Mouse (Mus musculus): Measurements from ENCODE around the gene Iqschfp. TPM values are rescaled to one million over a fixed set of nuclear protein-coding genes. Genes with fewer than 3 reads are reported as not detected.

Iqschfp gene
- polyA plus RNA-seq, 1 experiment from 2014 or later = not detected

DNA sequence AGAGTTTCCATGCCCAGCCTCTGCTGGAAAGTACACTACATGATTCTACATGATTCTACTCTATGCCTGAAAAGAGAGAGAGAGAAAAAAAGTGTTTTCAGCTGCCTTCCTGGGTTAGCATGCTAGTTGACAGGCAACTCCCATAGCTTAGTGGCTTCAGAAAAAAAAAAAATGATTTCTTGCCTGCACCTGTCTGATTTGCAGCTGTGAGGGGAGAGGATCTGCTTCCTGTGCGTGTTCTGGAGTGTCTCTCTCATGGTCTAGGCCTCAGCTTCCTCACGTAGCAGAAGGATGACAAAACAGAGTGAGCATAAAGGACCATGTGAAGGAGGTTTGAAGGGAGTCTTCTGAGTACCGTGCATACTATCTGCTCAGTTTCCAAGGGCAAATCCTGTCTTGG, 39.9 kb downstream of the Iqschfp start:
- Histone ChIP-seq H3K4me3 (ENCODE audit: low read length) (no peak overlapping the region), H3K4me2 (ENCODE audit: low read depth, low read length) (no peak overlapping the region), H3K4me1 (ENCODE audit: control insufficient read depth, insufficient read depth, low read length) (no peaks in the 10 kb centered on the region), H3K9ac (ENCODE audit: low read depth, low read length) (no peak overlapping the region), H3K27ac (ENCODE audit: low read length) (no peak overlapping the region), H3K27me3 (replicated peaks; ENCODE audit: control insufficient read depth, insufficient read depth, low read length) (no peaks in the 10 kb centered on the region), H3K9me3 (ENCODE audit: control insufficient read depth, low read length) (no peaks in the 10 kb centered on the region), H3K36me3 (ENCODE audit: control insufficient read depth, insufficient read depth, low read length) (no peaks in the 10 kb centered on the region)
- no peak for ATAC-seq
- WGBS = 70% methylated on average over 3 of the region's 3 CpGs

DNA sequence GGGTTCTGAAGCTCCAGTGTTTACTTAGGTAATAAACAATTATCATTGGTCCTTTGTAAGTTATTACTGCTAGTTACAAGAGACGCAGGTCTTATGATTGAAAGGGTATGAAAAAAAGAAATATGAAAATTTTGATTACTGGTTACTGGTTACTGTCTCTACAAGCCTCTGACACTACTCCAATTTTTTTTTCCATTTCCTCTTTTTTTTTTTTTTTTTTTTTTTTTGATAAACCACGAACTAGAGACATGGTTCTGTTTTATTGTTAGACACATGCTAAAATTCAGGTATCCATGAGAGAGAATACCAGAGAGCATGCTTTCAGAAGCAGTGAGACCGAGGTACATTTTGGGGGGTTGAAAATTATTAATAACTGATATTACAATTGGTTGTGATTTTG, 43.8 kb downstream of the Iqschfp start:
- Histone ChIP-seq H3K9ac (ENCODE audit: low read depth, low read length) (no peak overlapping the region), H3K4me3 (ENCODE audit: low read length) (no peak overlapping the region), H3K4me2 (ENCODE audit: low read depth, low read length) (no peak overlapping the region), H3K36me3 (ENCODE audit: control insufficient read depth, insufficient read depth, low read length) (no peaks in the 10 kb centered on the region), H3K27ac (ENCODE audit: low read length) (no peak overlapping the region), H3K9me3 (ENCODE audit: control insufficient read depth, low read length) (no peaks in the 10 kb centered on the region), H3K4me1 (ENCODE audit: control insufficient read depth, insufficient read depth, low read length) (no peaks in the 10 kb centered on the region), H3K27me3 (replicated peaks; ENCODE audit: control insufficient read depth, insufficient read depth, low read length) (no peaks in the 10 kb centered on the region)
- WGBS = 65% methylated on average over 3 of the region's 3 CpGs
- no peak for ATAC-seq

DNA sequence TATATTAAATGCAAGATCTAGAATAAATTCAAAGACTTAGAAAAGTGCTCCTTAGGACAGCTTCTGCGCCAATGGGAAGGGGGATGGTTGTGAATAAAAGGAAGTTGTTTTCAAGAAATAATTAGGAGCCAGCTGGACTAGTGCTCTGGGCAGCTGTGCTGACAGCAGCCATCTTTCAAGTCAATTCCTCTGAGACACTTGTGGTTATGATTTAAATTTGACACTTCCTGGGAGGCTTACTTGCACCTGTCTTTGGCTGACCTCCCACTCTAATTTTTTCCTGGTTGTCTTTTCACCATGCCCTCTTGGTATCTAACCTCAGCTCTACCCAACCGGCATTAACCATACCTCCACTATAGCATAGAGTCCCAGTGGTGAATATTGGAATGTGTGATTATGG, 55.0 kb downstream of the Iqschfp start:
- WGBS = 79% methylated on average over 2 of the region's 2 CpGs
- H3K9me3 ChIP-seq (ENCODE audit: control insufficient read depth, low read length) = no peaks in the 10 kb centered on the region
- H3K4me3 ChIP-seq (ENCODE audit: low read length) = no peak overlapping the region
- H3K36me3 ChIP-seq (ENCODE audit: control insufficient read depth, insufficient read depth, low read length) = no peaks in the 10 kb centered on the region
- H3K27me3 ChIP-seq (replicated peaks; ENCODE audit: control insufficient read depth, insufficient read depth, low read length) = no peaks in the 10 kb centered on the region
- no peak overlapping the region for H3K9ac ChIP-seq (ENCODE audit: low read depth, low read length)
- ATAC-seq = no peak
- no peaks in the 10 kb centered on the region for H3K4me1 ChIP-seq (ENCODE audit: control insufficient read depth, insufficient read depth, low read length)
- no peak overlapping the region for H3K4me2 ChIP-seq (ENCODE audit: low read depth, low read length)
- H3K27ac ChIP-seq (ENCODE audit: low read length) = no peak overlapping the region

DNA sequence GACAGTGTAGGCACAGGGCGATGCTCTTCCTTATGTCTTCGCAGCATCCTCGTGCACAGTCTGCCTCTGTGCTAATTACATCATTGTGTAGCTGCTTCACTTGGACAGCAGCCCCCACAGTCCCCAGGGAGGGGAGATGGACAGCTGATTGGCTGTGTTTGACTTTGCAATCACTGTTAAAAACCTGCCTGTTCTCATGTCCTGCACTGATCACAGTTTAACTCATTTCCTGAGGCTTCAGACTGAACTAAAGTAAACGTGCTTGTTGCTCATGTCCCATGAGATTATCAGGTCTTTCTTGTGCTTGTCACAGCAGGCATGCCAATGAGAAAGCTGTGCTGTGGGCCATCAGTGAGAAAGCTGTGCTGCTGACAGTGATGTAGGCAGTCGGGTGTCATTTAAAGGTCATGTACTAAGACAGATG, 60.5 kb downstream of the Iqschfp start:
- no peak overlapping the region for H3K4me3 ChIP-seq (ENCODE audit: low read length)
- H3K36me3 ChIP-seq (ENCODE audit: control insufficient read depth, insufficient read depth, low read length) = no peaks in the 10 kb centered on the region
- WGBS = 51% methylated on average over 5 of the region's 5 CpGs
- H3K27me3 ChIP-seq (replicated peaks; ENCODE audit: control insufficient read depth, insufficient read depth, low read length) = no peaks in the 10 kb centered on the region
- H3K27ac ChIP-seq (ENCODE audit: low read length) = no peak overlapping the region
- ATAC-seq = no peak
- H3K9me3 ChIP-seq (ENCODE audit: control insufficient read depth, low read length) = no peaks in the 10 kb centered on the region
- no peaks in the 10 kb centered on the region for H3K4me1 ChIP-seq (ENCODE audit: control insufficient read depth, insufficient read depth, low read length)
- H3K9ac ChIP-seq (ENCODE audit: low read depth, low read length) = no peak overlapping the region
- H3K4me2 ChIP-seq (ENCODE audit: low read depth, low read length) = no peak overlapping the region

DNA sequence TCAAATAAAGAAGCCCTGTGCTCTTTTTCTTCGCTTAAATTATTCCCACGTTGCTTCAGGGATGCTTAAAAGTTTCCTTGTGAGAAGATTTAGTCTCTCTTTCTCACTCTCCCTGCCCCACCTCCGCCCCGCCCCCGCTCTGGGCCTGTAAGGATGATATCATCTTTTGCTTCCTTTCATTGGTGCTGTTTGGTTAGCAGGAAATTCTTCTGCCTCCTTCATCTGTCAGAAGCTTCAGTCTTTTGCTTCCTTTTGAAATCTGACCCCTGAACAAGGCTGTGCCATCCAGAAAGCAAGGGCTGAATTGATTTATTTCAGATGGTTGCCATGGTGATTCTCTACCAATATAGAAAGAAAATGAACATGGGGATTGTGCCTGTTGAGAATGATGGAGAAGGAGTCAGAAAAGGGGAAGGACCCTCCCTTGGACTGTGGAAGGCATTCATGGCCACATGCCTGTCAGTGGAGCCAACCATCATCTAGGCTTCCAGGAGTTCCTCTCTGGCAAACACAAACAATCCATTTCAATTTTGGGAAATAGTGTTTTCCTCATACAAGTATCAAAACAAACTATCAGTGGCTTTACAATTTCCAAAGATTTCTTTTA, 62.5 kb downstream of the Iqschfp start:
- WGBS = 44% methylated on average over 5 of the region's 5 CpGs
- no peaks in the 10 kb centered on the region for H3K4me1 ChIP-seq (ENCODE audit: control insufficient read depth, insufficient read depth, low read length)
- H3K4me3 ChIP-seq (ENCODE audit: low read length) = no peak overlapping the region
- H3K9ac ChIP-seq (ENCODE audit: low read depth, low read length) = no peak overlapping the region
- no peaks in the 10 kb centered on the region for H3K9me3 ChIP-seq (ENCODE audit: control insufficient read depth, low read length)
- no peak overlapping the region for H3K27ac ChIP-seq (ENCODE audit: low read length)
- no peak for ATAC-seq
- H3K4me2 ChIP-seq (ENCODE audit: low read depth, low read length) = no peak overlapping the region
- no peaks in the 10 kb centered on the region for H3K27me3 ChIP-seq (replicated peaks; ENCODE audit: control insufficient read depth, insufficient read depth, low read length)
- H3K36me3 ChIP-seq (ENCODE audit: control insufficient read depth, insufficient read depth, low read length) = no peaks in the 10 kb centered on the region

DNA sequence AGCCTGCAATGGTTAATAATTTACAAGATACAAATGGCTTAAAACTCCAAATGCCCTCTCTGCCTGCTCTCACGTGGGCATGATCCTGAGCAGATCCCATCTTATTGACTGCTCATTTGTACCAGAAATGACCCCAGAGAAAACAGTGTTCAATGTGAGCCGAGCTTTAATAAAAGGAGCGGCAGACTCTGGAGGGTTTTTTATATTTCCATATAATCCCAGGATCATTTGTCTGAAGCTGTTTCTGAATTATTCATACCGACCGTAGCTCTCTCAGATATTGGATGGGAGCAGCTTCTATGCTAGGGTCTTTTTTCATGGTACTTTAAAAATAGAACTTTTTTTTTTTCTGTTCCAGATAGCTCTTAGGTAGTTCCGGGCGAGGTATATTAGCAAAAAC, 67.6 kb downstream of the Iqschfp start:
- no peaks in the 10 kb centered on the region for H3K36me3 ChIP-seq (ENCODE audit: control insufficient read depth, insufficient read depth, low read length)
- no peak overlapping the region for H3K4me3 ChIP-seq (ENCODE audit: low read length)
- H3K27ac ChIP-seq (ENCODE audit: low read length) = no peak overlapping the region
- no peak for ATAC-seq
- no peaks in the 10 kb centered on the region for H3K4me1 ChIP-seq (ENCODE audit: control insufficient read depth, insufficient read depth, low read length)
- WGBS = 49% methylated on average over 7 of the region's 7 CpGs
- no peak overlapping the region for H3K9ac ChIP-seq (ENCODE audit: low read depth, low read length)
- no peak overlapping the region for H3K4me2 ChIP-seq (ENCODE audit: low read depth, low read length)
- no peaks in the 10 kb centered on the region for H3K9me3 ChIP-seq (ENCODE audit: control insufficient read depth, low read length)
- no peaks in the 10 kb centered on the region for H3K27me3 ChIP-seq (replicated peaks; ENCODE audit: control insufficient read depth, insufficient read depth, low read length)

DNA sequence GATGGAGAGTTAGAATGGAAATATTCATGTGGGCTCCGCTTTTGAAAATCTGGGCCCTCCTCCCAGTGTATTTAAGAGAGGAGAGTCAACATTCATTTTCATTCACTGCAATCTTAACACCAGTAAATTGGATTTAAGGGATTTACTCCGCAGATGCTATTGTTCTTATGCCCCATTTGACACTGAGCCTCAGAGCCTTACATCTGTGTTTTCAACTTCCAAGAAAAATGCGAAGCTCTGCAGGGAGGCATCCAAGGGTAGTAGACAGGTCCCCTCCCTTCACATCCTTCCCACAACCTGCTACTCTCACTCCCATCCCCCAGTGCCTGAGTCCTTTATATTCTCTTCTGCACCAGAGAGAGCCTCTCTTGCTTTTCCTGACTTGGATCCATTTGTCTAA, 68.1 kb downstream of the Iqschfp start:
- Histone ChIP-seq H3K27me3 (replicated peaks; ENCODE audit: control insufficient read depth, insufficient read depth, low read length) (no peaks in the 10 kb centered on the region), H3K27ac (ENCODE audit: low read length) (no peak overlapping the region), H3K4me1 (ENCODE audit: control insufficient read depth, insufficient read depth, low read length) (no peaks in the 10 kb centered on the region), H3K4me2 (ENCODE audit: low read depth, low read length) (no peak overlapping the region), H3K4me3 (ENCODE audit: low read length) (no peak overlapping the region), H3K9ac (ENCODE audit: low read depth, low read length) (no peak overlapping the region), H3K36me3 (ENCODE audit: control insufficient read depth, insufficient read depth, low read length) (no peaks in the 10 kb centered on the region), H3K9me3 (ENCODE audit: control insufficient read depth, low read length) (no peaks in the 10 kb centered on the region)
- ATAC-seq = no peak
- WGBS = 39% methylated on average over 3 of the region's 3 CpGs

DNA sequence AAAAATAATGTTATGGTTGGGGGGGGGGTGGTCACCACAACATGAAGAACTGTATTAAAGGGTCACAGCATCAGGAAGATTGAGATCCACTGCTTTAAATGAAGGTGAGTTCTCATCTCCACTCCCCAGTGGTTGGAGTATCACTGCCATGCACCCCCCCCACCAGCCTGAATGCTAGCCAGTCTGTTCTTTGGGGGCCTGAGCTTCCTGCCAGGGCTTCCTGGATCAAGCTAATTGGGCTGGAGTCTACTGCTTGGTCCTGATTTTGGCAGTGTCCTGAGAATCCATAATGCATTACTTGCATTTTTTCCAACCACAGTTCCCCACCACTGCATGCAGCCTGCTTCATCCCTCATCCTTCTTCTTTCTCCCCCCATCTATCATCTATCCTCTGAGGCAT, 68.7 kb downstream of the Iqschfp start:
- no peak overlapping the region for H3K9ac ChIP-seq (ENCODE audit: low read depth, low read length)
- no peak for ATAC-seq
- no peaks in the 10 kb centered on the region for H3K9me3 ChIP-seq (ENCODE audit: control insufficient read depth, low read length)
- H3K36me3 ChIP-seq (ENCODE audit: control insufficient read depth, insufficient read depth, low read length) = no peaks in the 10 kb centered on the region
- no peak overlapping the region for H3K4me3 ChIP-seq (ENCODE audit: low read length)
- H3K27me3 ChIP-seq (replicated peaks; ENCODE audit: control insufficient read depth, insufficient read depth, low read length) = no peaks in the 10 kb centered on the region
- H3K27ac ChIP-seq (ENCODE audit: low read length) = no peak overlapping the region
- H3K4me1 ChIP-seq (ENCODE audit: control insufficient read depth, insufficient read depth, low read length) = no peaks in the 10 kb centered on the region
- no peak overlapping the region for H3K4me2 ChIP-seq (ENCODE audit: low read depth, low read length)

DNA sequence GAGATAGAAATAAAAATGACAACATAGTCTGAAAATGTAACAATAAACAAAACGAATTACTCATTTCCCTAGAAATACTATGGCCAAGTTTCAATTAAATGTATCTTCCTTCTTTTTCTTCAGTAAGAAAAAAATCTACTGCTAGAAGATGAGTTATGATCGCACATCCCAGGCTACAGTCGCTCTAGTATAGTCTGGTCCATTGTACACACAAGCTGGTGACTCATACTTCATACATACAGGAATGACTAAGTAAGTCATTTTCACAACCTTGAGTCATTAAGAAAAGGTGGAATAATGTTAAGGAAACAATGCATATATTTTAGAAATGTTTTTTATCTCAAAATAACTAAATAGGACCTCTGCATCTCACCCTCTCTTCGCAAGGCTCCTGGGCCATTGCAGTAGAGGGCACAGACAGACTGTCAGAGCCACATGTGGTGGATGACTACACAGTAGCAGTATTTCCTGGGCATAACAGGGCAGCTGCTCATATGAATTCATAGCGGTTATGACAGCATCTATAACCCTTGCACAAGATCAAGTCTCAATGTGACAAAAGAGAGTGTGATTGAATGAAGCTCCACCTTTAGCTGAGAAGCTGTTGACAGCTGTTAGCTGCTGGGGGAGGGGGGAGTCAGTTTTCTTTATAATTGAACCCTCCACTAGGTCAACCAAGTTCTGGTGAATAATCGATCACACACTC, 70.1 kb downstream of the Iqschfp start:
- Histone ChIP-seq H3K9ac (ENCODE audit: low read depth, low read length) (no peak overlapping the region), H3K4me1 (ENCODE audit: control insufficient read depth, insufficient read depth, low read length) (no peaks in the 10 kb centered on the region), H3K27me3 (replicated peaks; ENCODE audit: control insufficient read depth, insufficient read depth, low read length) (no peaks in the 10 kb centered on the region), H3K9me3 (ENCODE audit: control insufficient read depth, low read length) (no peaks in the 10 kb centered on the region), H3K4me2 (ENCODE audit: low read depth, low read length) (no peak overlapping the region), H3K36me3 (ENCODE audit: control insufficient read depth, insufficient read depth, low read length) (no peaks in the 10 kb centered on the region), H3K4me3 (ENCODE audit: low read length) (no peak overlapping the region), H3K27ac (ENCODE audit: low read length) (no peak overlapping the region)
- no peak for ATAC-seq
- 87% methylated on average over 6 of the region's 6 CpGs for WGBS

Measured in intestine, embryonic 16.5 days (tissue).